Mouse (Mus musculus) megakaryocyte-erythroid progenitor cell, adult 5-6 weeks (primary cell): ENCODE data around the gene Fam163b. TPM values are rescaled to one million over a fixed set of nuclear protein-coding genes. Genes with fewer than 3 reads are reported as not detected.

ENCODE experiments used
- ATAC-seq: replicated peaks from 2 replicates; pipeline ENCODE4 v1.8.0; 2016; ENCODE audit warnings: mild to moderate bottlenecking, inconsistent platforms; ENCODE audit not compliant: severe bottlenecking, poor library complexity, low FRiP score, low TSS enrichment
- total RNA-seq, 2 experiments: library from RNA; stranded (forward) in 1 of 2; stranded (reverse) in 1 of 2; fragments of 200-1000, 215-1000 nt in 1 of 2; fragments of >200 nt in 1 of 2; fragmentation: Nextera tagmentation in 1 of 2; gene quantifications; 2 replicates each; pipeline ENCODE4 v1.2.3; 2014 to 2017

The Fam163b gene
- not detected in 2 replicates for total RNA-seq (2014; fragmentation: Nextera tagmentation)
- total RNA-seq (2017) = not detected in 2 replicates

- no peak; the same call in 1 of the 2 replicates for ATAC-seq
Observed at GRCm38 (mm10) chr2:27141950-27142693, at the start of gene Fam163b. Gene Fam163b, minus strand, starts transcription at chr2:27142491.

- ATAC-seq = no peak
Observed at GRCm38 (mm10) chr2:27189994-27190393, 47.7 kb upstream of the Fam163b start.

GRCm38 (mm10) chr2:27187531-27187930 lies 45.2 kb upstream of the Fam163b start:
- no peak for ATAC-seq

- ATAC-seq = no peak
Observed at GRCm38 (mm10) chr2:27183734-27184133, 41.4 kb upstream of the Fam163b start.

GRCm38 (mm10) chr2:27181907-27182306 lies 39.6 kb upstream of the Fam163b start:
- no peak for ATAC-seq

- ATAC-seq = no peak
Observed at GRCm38 (mm10) chr2:27179101-27179500, 36.8 kb upstream of the Fam163b start.

- no peak for ATAC-seq
Observed at GRCm38 (mm10) chr2:27175696-27176267, 33.5 kb upstream of the Fam163b start.

- ATAC-seq = no peak
Observed at GRCm38 (mm10) chr2:27174242-27174641, 32.0 kb upstream of the Fam163b start.

GRCm38 (mm10) chr2:27166999-27167398 lies 24.7 kb upstream of the Fam163b start:
- no peak for ATAC-seq

GRCm38 (mm10) chr2:27166074-27166473 lies 23.8 kb upstream of the Fam163b start:
- no peak for ATAC-seq

GRCm38 (mm10) chr2:27164796-27165590 lies 22.7 kb upstream of the Fam163b start, which contains the start of gene Dbh:
Gene Dbh, plus strand, starts transcription at chr2:27165233.
- ATAC-seq = no peak

- no peak for ATAC-seq
Observed at GRCm38 (mm10) chr2:27163851-27164250, 21.6 kb upstream of the Fam163b start.

GRCm38 (mm10) chr2:27162656-27163055 lies 20.4 kb upstream of the Fam163b start:
- ATAC-seq = no peak

- ATAC-seq = no peak
Observed at GRCm38 (mm10) chr2:27161526-27161925, 19.2 kb upstream of the Fam163b start.

GRCm38 (mm10) chr2:27156596-27156995 lies 14.3 kb upstream of the Fam163b start:
- ATAC-seq = no peak

- no peak for ATAC-seq
Observed at GRCm38 (mm10) chr2:27154466-27155185, 12.3 kb upstream of the Fam163b start.

GRCm38 (mm10) chr2:27149457-27149856 lies 7.2 kb upstream of the Fam163b start:
- ATAC-seq = no peak

- ATAC-seq = no peak
Observed at GRCm38 (mm10) chr2:27146840-27147239, 4.5 kb upstream of the Fam163b start.

- ATAC-seq = no peak
Observed at GRCm38 (mm10) chr2:27144957-27145356, 2.7 kb upstream of the Fam163b start.

- ATAC-seq = no peak
Observed at GRCm38 (mm10) chr2:27138356-27138755, 3.9 kb downstream of the Fam163b start.
